Mouse (Mus musculus): Measurements from ENCODE around the gene Arhgap8. TPM values are rescaled to one million over a fixed set of nuclear protein-coding genes. Genes with fewer than 3 reads are reported as not detected.
"Not testable (repeated sequence)": the region's sequence is repeated elsewhere in the genome, so short reads cannot be mapped to it uniquely, and the experiment has no call there.

Gene Arhgap8
- total RNA-seq, 2 experiments from 2014 or later: 0.14 TPM; not detected in 1

DNA sequence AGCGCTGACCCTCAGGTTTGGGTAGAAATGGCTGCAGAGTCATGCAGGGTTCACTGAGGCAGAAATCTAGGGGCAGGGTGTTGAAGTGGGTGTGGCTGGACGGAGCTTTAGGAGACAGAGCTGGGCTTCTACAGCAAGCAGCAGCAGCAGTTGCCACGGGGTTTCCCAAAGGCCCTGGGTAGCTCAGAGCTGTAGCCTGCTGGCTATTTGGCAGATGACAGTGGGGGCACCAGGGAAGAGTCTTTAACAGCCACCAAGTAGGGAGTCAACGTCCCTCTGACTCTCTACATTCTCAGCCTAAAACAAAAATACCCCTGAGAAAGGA is 12.5 kb downstream of the Arhgap8 start:
- DNase-seq (ENCODE audit: low spot score): no peak

- DNase-seq (ENCODE audit: low spot score): no peak
Measured at GRCm38 (mm10) chr15:84736346-84736993, 16.6 kb downstream of the Arhgap8 start.

DNA sequence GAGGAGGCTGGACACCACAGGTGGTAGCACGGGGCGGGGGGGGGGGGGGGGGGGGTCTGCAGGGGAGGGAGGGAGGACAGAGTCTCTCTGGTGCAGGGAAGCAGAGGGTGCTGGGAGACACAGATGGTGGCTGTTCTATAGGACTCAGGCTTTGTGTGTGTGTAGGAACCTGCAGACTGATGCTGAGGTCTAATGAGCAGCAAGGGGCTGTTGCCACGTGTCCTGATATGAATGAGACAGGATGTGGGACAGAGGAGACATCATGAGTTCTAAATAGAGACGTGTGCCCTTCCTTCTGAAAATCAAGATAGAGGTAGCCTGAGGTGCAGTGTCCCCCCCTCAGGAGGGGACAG is 17.1 kb downstream of the Arhgap8 start:
- DNase-seq (ENCODE audit: low spot score): no peak

- DNase-seq (ENCODE audit: low spot score): no peak
Measured at GRCm38 (mm10) chr15:84738246-84738645, 18.4 kb downstream of the Arhgap8 start.

DNA sequence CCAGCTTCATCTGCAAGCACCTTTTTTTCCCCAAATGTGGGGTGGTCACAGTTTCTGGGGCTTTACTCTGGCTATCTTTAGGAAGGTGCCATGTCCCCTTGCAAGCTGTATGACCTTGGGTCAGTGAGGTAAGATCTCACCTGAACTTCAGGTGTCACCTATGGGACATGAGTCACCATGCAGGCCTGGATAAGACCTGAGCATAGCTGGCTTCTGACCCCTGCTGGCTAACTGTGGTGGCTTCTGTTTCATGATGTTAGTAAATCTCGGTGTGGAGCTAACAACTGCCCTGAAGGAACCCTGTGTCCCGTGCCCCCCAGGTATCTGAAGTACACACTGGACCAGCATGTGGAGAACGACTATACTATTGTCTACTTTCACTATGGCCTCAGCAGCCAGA is 21.7 kb downstream of the Arhgap8 start:
- no peak for DNase-seq (ENCODE audit: low spot score)

DNA sequence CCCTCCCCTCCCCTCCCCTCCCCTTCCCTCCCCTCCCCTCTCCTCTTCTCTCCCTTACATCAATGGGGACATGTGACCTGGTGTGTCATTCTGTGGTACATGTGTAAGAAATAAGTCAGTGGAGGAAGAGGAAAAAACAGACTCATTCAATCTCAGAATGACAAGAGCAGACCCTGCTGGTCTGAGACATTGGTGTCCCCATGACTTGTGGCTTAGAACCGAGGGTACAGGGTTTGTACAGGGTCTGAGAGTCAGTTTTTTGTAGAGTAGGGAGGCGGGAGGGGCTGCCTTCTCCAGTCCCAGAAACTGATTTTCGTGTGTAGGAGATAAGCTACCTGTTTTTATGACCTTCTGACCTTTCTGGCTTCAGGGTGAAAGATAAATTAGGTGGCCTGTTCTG is 23.5 kb downstream of the Arhgap8 start:
- no peak for DNase-seq (ENCODE audit: low spot score)

DNA sequence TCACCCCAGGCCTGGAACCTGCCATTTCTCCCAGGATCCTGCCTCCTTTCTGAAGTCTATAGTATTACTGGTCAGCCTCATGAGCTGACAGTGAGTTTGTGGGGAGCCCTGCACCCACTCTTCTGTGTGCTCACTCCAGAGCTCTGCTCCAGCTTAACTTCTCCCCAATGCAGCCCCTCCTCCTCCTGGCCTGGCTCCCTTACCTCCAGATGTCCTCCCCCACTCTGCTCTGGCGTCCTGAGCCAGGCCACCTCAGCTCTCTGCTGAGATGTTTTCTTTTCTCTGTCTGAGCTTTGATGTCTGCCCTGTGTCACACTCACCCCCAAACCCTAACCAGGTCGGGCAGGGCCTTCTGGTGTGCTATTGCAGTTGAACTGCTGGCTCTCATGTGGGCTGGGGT is 24.5 kb downstream of the Arhgap8 start:
- no peak for DNase-seq (ENCODE audit: low spot score)

DNA sequence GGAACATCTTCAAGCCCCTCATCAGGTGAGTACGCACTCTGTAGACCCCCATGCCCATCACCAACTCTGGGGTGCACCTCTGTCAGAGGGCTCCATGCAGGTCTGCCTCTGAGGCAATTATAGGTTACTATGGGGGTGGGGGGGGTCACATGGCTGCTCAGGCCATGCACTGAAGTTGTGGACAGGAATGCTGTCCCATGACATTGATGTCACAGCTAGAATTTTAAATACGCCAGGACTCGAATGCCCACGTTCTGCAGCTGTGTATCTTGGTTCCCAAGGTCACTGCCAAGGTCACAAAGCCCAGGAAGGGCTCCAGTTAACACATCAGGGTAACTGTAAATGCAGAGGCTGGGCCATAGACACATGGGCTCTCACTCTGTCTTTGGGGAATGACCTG is 26.0 kb downstream of the Arhgap8 start:
- no peak for DNase-seq (ENCODE audit: low spot score)

DNA sequence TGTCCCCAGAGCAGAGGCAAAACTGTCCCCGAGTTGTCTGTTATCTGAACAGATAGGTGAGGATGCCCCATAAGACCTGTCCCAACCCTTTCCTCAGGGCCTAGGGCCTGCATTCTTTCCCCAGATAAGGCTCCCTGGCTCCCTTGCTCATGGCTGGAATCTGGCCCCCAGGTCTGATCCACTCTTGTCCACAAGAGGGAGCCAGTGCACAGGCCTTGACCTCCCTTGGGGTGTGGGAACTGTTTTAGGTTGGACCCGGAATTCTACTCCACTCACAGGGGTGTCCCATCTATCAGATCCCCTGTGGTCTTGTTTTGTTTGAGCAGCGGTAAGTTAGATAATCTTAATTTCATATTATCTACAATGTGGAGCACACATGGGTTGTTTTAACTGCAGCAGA is 35.1 kb downstream of the Arhgap8 start:
- peak; percentile 71 for DNase-seq (ENCODE audit: low spot score)

DNA sequence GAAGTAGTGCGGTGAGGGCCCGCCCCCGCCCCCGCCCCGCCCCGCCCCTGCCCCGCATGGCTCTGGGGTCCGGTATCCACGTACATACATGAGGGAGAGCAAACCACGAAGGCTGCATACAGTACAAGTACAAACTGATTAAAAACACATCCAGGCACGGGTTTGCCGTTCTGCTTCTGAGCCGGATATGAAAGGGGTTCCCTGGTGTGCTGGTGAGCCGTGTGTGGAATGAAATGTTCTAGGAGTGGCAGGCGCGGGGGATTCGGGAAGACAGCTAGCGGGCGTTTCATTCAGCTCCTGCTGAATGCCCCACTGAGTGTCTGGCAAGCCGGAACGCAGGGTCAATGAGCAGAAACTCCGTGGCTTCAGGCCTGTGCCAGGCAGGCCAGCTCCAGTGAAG is 36.6 kb downstream of the Arhgap8 start:
- no peak for DNase-seq (ENCODE audit: low spot score)

- DNase-seq (ENCODE audit: low spot score): no peak
Measured at GRCm38 (mm10) chr15:84758493-84758892, 38.6 kb downstream of the Arhgap8 start.

- DNase-seq (ENCODE audit: low spot score): no peak
Measured at GRCm38 (mm10) chr15:84762712-84763422, 43.0 kb downstream of the Arhgap8 start.

DNA sequence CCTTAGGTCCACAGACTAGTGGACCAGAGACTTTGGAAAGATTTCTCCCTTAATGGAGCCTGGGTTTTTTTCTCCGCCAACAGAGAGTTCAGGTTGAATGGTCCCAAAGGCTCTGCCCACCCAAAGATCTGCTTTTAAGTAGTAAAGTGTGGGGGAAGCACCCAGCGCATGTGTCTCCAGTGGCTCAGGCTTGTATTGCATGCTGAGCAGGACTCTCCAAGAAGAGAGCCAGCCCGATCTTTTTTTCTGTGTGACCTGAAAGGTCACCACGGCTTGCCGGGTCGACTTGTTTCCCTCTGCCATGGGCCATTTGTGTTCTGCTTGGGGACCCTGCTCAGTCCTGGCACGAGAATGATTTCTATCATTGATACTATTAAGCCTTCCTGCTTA is 43.6 kb downstream of the Arhgap8 start:
- DNase-seq (ENCODE audit: low spot score): no peak

DNA sequence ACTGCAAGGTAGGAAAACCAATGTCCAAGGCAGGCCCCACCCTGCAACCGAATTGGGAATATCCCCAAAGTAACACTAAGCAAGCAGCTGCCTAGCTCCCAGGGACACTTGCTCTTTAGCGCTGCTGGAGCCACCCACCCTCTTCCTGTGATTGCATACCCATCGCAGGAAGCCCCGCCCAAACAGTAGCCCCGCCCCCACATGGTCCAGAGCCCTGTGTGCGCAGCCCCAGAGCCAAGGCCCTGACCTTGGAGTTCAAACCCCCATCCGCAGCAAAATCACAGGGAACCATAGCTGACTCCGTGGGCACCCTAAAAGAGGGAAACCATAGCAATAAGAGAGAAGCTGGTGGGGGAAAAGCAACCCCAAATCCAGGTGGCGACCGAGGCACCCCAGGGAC is 46.8 kb downstream of the Arhgap8 start:
- DNase-seq (ENCODE audit: low spot score): no peak

GRCm38 (mm10) chr15:84768531-84768930 is 48.7 kb downstream of the Arhgap8 start:
- not testable (repeated sequence) for DNase-seq (ENCODE audit: low spot score)

DNA sequence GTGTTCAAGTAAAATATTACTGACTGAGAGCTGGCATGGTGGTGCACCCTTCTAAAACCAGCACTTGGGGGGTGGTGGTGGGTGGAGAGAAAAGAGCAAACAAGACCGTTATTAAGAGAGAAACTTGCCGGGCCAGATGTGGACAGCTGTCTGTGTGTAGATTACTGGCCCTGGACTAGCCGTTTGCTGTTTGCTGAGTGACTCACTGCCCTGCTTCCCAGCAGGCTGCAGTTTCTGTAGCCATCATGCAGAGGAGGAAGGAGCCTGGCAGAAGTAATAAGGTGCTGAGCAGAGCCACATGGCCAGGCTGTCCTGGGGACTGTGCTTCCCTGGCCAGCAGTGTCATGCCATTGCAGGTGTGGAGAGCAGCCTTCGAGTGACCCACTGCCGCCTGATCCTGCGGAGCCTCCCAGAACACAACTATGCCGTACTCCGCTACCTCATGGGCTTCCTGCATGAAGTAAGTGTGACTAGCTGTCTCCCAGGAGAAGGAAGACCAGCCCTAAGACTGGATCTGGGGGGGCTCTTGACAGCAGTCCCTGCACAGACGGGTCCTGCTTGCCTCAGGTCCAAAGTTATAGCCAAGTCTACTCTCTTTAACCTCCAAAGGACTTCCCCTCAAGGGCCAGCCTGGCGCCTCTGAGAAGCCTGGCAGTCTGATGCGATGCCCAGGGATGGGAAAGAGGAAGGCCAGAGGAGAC is 49.9 kb downstream of the Arhgap8 start:
- no peak for DNase-seq (ENCODE audit: low spot score)

DNA sequence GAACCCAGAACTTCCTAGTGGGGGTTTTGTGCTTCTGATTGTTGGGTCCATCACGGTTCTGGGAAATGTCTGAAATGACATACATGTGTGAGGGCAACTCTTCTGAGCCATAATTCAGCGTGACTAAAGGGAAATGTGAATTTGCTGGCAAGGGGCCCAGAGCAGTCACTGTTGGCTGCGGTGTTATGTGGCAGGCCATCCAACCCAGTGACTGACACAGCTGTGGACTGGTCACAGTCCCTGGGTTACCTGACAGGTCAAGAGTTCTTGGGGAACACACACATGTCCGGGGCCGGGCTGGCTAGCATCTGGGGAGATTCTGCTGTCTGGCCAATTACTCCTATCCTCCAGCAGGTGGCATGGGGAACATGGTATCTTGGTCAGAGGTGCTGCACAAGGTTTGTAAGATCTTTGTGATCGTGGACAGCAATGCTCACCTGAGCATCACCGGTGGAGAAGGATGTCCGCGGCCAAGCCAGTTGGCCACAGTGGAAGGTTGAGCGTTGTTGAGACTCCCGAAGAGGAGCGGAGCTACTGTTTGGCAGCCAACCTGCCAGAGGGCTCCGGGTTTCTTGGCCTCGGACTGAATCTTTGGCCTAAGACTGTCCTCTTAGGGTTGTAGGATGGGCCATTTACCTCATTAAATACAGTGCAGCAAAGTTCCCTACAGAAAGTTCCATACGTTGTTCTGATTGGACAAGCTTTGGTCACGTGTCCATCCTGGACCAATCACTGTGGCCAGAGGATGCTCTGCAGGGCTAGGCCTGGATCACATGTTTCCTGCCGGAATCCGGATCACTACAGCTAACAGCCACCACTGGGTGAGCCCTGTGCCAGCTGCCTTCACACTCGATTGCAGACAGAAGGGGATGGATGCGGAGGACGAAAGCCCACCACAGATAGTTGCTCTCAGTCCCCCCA is 52.6 kb downstream of the Arhgap8 start:
- no peak for DNase-seq (ENCODE audit: low spot score)

DNA sequence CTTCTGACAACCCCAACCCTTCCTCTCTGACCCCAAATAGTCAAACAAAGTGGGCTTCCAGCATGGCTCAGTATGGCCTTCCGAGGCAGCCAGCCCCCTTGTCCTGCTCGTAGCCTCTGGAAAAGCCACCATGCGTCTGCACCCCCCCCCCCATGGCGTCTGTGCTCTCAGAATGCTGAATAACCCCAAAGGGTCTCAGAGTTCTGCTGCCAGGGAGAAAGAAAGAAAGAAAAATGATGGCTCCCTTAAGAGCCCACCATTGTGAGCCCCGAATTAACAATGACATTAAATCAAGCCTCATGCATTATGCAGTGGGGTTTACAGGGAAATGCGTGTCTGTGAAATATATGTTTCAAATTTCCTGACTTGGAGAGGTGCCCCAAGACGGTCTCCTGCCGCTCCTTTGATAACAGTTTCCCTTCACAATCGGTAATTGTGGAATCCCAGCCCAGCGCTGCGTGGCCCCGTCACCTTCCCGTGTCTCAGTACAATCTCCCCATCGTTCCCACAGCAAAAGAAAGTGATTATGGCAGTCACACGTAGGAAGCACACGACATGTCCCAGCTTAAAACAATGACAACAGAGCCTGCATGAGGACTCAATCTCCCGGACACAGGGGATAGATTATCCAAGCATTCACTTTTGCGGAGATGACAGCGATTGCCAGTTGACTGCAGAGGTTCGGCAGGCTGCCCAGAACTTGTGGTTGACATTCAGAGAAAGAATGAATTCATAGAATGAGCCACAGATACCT is 55.7 kb downstream of the Arhgap8 start:
- DNase-seq (ENCODE audit: low spot score): no peak

GRCm38 (mm10) chr15:84778587-84778986 is 58.7 kb downstream of the Arhgap8 start:
- DNase-seq (ENCODE audit: low spot score): no peak

DNA sequence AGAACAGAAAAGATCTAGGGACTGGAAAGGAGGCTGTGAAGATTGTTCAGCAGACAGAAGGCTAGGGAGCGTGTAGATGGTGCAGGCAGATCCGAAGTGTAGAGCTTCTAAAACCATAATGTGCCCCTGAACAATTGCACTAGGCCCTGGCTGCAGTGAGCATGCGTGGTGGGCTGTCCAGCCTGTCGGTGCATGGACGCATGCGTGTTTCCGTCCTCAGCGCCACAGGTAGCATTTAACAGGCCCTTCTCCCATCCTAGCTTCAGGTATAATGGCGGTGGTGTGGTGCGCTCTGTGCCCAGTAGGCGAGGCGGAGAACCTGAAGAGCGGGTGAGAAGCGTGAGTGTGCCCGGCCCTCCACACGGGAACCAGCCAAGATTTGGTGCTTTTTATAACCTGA is 65.0 kb downstream of the Arhgap8 start:
- no peak for DNase-seq (ENCODE audit: low spot score)

DNA sequence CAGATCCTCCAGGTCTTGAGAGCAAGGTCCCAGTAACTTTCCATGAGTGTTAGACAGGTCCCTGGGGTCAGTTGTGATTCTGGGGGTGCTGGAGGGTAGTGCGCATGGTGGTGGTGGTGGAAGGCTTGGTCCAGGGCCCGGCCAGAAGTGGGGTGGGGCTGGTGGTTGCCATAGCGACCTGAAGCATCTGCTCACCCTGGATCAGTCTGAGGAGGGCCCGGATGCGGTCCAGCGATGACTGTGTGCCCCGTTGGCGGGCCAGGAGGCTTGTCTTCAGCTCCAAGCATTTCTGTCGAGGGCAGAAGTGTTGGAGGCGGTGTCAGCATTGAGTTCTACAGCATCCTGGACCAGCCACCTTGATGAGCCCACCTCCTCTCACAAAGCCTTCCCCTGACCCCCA is 67.3 kb downstream of the Arhgap8 start:
- no peak for DNase-seq (ENCODE audit: low spot score)

Data from gastrocnemius, adult 18-20 months (tissue).